15 mouse cellular contexts compared by ENCODE assay signal in genomic region chr1:171418660-171419059, GRCm38 (mm10). TPM values are rescaled to one million over a fixed set of nuclear protein-coding genes. Genes with fewer than 3 reads are reported as not detected.
DNase-seq lines count a peak whose midpoint lies in the region; ATAC-seq and TF ChIP-seq lines count a peak whose summit lies in the region.
"Had no signal": no experiment of that assay in that cellular context is flagged by ENCODE, and none has a peak within 500 bp of the region (broad histone marks: within the 10 kb centered on the region; RNA-seq: fewer than 3 reads in every experiment).

Gene Tstd1 (plus strand): TSS chr1:171418872.

- no peak within 1 kb of the TSS for H3K4me3 ChIP-seq in kidney, embryonic 15.5 days (replicated peaks)
- no peak within 1 kb of the TSS for H3K4me3 ChIP-seq in MEL (ENCODE audit: control insufficient read depth in 1 of 2, insufficient read depth in 1 of 2, low read depth in 2 of 2, low read length in 2 of 2)
- H3K4me3 ChIP-seq in hindbrain, embryonic 16.5 days (ENCODE audit: low read length) = no peak within 1 kb of the TSS
- no peak within 1 kb of the TSS for H3K4me3 ChIP-seq in midbrain, embryonic 15.5 days
- H3K4me3 ChIP-seq: heart, adult 2 months had no signal

- intact Hi-C loops in heart, postnatal 25 days (cut with DNase I) = no loop called here

- H3K4me1 ChIP-seq in kidney, embryonic 15.5 days = peaks cover 5% of the 10 kb centered on the region; the same call in 1 of the 2 replicates
- peaks cover 0 to 6% of the 10 kb centered on the region in 2 experiments; a peak in 1 of 4 replicates for H3K4me1 ChIP-seq in MEL (ENCODE audit: control insufficient read depth in 1 of 2, insufficient read depth in 2 of 2, low read length in 2 of 2)
- H3K4me1 ChIP-seq in hindbrain, embryonic 16.5 days (ENCODE audit: control insufficient read depth, insufficient read depth, low read depth, low read length) = peaks cover 6% of the 10 kb centered on the region
- H3K4me1 ChIP-seq in midbrain, embryonic 15.5 days = peaks cover 12% of the 10 kb centered on the region

- peaks cover 7% of the 10 kb centered on the region for H3K79me2 ChIP-seq in MEL (ENCODE audit: control insufficient read depth, insufficient read depth, low read length, poor library complexity)

- no peak within 1 kb of the TSS for H3K9ac ChIP-seq in kidney, embryonic 15.5 days
- no peak within 1 kb of the TSS for H3K9ac ChIP-seq in MEL (ENCODE audit: control insufficient read depth, low read depth, low read length, poor library complexity, severe bottlenecking)
- peak within 1 kb of the TSS; percentile 19; the same call in 1 of the 2 replicates for H3K9ac ChIP-seq in hindbrain, embryonic 16.5 days (ENCODE audit: low read depth, low read length)
- H3K9ac ChIP-seq in midbrain, embryonic 15.5 days = no peak within 1 kb of the TSS

- no peak for ATAC-seq in kidney, embryonic 15.5 days (replicated peaks; ENCODE audit: low FRiP score)
- no peak; the same call in 1 of the 2 replicates for ATAC-seq in hindbrain, embryonic 16.5 days
- peak; percentile 15 for ATAC-seq in midbrain, embryonic 15.5 days (replicated peaks)
- no peak for ATAC-seq in megakaryocyte, adult 5-6 weeks (ENCODE audit: poor library complexity, severe bottlenecking)

- TF ChIP-seq EP300 in MEL (IDR thresholded peaks at IDR 0.05; ENCODE audit: low read depth in 1 of 2, low read length in 2 of 2) = no peak

- peaks cover 65% of the 10 kb centered on the region for H3K36me3 ChIP-seq in kidney, embryonic 15.5 days
- H3K36me3 ChIP-seq in MEL (ENCODE audit: control insufficient read depth in 1 of 2, insufficient read depth in 2 of 2, low read length in 2 of 2) = peaks cover 1 to 12% of the 10 kb centered on the region in 2 experiments; a peak in 3 of 4 replicates
- peaks cover 34% of the 10 kb centered on the region for H3K36me3 ChIP-seq in hindbrain, embryonic 16.5 days (ENCODE audit: control insufficient read depth, insufficient read depth, low read length)
- H3K36me3 ChIP-seq in midbrain, embryonic 15.5 days (replicated peaks) = peaks cover 42% of the 10 kb centered on the region

- 88% methylated on average over 5 of the region's 5 CpGs for WGBS in kidney, embryonic 15.5 days
- WGBS in hindbrain, embryonic 16.5 days = 90% methylated on average over 5 of the region's 5 CpGs
- 88% methylated on average over 5 of the region's 5 CpGs for WGBS in midbrain, embryonic 15.5 days

- TF ChIP-seq POLR2A in MEL (IDR thresholded peaks at IDR 0.05; ENCODE audit: control insufficient read depth in 1 of 2, insufficient read depth in 1 of 2, low read depth in 1 of 2, low read length in 2 of 2, poor library complexity in 1 of 2) = no peak

- H3K4me2 ChIP-seq in kidney, embryonic 15.5 days = no peak within 1 kb of the TSS
- H3K4me2 ChIP-seq in hindbrain, embryonic 16.5 days (ENCODE audit: low read length) = no peak within 1 kb of the TSS
- no peak within 1 kb of the TSS for H3K4me2 ChIP-seq in midbrain, embryonic 15.5 days

- peak; percentile 66 for DNase-seq in kidney, adult 18-20 months
- DNase-seq in MEL (ENCODE audit: low read depth, low spot score) = no peak
- no peak for DNase-seq in thymus, postnatal 4 days
- no peak for DNase-seq in heart, postnatal 25 days (ENCODE audit: low spot score)
- DNase-seq: cerebellum, adult 8-10 months; heart, adult 2 months; left cerebral cortex, postnatal 4 days; spleen, adult 18-20 months; thymus, postnatal 25 days had no signal

- no peak for TF ChIP-seq RAD21 in MEL (IDR thresholded peaks at IDR 0.05; ENCODE audit: low read depth, low read length)

- TF ChIP-seq CTCF in MEL (IDR thresholded peaks at IDR 0.05 in 2 of 3, conservative IDR thresholded peaks at IDR 0.05 in 1 of 3; ENCODE audit: control insufficient read depth in 1 of 3, insufficient read depth in 1 of 3, low read depth in 2 of 3, low read length in 3 of 3, poor library complexity in 1 of 3, severe bottlenecking in 1 of 3) = no peak

- H3K27me3 ChIP-seq in kidney, embryonic 15.5 days = no peaks in the 10 kb centered on the region
- H3K27me3 ChIP-seq in MEL (ENCODE audit: control insufficient read depth in 1 of 2, insufficient read depth in 2 of 2, low read length in 2 of 2) = no peaks in the 10 kb centered on the region
- no peaks in the 10 kb centered on the region for H3K27me3 ChIP-seq in hindbrain, embryonic 16.5 days (replicated peaks; ENCODE audit: control insufficient read depth, insufficient read depth, low read length)
- no peaks in the 10 kb centered on the region for H3K27me3 ChIP-seq in midbrain, embryonic 15.5 days (replicated peaks)

- no peaks in the 10 kb centered on the region for H3K9me3 ChIP-seq in kidney, embryonic 15.5 days (replicated peaks)
- no peaks in the 10 kb centered on the region for H3K9me3 ChIP-seq in MEL (replicated peaks; ENCODE audit: insufficient read depth, low read length)
- no peaks in the 10 kb centered on the region for H3K9me3 ChIP-seq in hindbrain, embryonic 16.5 days (ENCODE audit: control insufficient read depth, low read length)
- H3K9me3 ChIP-seq in midbrain, embryonic 15.5 days = no peaks in the 10 kb centered on the region
- H3K9me3 ChIP-seq: G1E had no signal

- no peak within 1 kb of the TSS for H3K27ac ChIP-seq in kidney, embryonic 15.5 days
- H3K27ac ChIP-seq in MEL (ENCODE audit: control insufficient read depth, low read depth, low read length) = no peak within 1 kb of the TSS
- 0 out of 2 replicates have a peak within 1 kb of the TSS, but pooled peaks have one; percentile 44 for H3K27ac ChIP-seq in hindbrain, embryonic 16.5 days (ENCODE audit: low read depth, low read length)
- peak within 1 kb of the TSS; percentile 10 for H3K27ac ChIP-seq in midbrain, embryonic 15.5 days
- H3K27ac ChIP-seq: heart, adult 2 months; macrophage had no signal

TF ChIP-seq in MEL, 35 proteins besides CTCF, POLR2A, EP300 and RAD21:
- TF ChIP-seq ZC3H11A (IDR thresholded peaks at IDR 0.05; ENCODE audit: low read depth, low read length) (no peak), ZNF384 (IDR thresholded peaks at IDR 0.05; ENCODE audit: low read depth, low read length) (peak; percentile 58; the same call in 1 of the 2 replicates)
TF ChIP-seq in MEL: peak in this region for 1.

RNA-seq across cellular contexts. Expression of gene Tstd1, which starts in this region (rescaled TPM):
- polyA plus RNA-seq in kidney, embryonic 15.5 days (2015; fragmentation: Nextera tagmentation; extraction: Ambion mirVana) = 6.8 and 7.5 TPM in 2 replicates
- 0.49 and 0.50 TPM in 2 replicates for total RNA-seq in MEL (2012; rRNA removed)
- 1 to 10 TPM in 1 of 2 experiments, not detected in 1; 1.4 TPM for polyA plus RNA-seq in MEL (2012; ENCODE audit: insufficient read depth in 1 of 2, insufficient read length in 2 of 2, low read depth in 1 of 2, low replicate concordance in 2 of 2, missing spikeins in 1 of 2)
- 6.3 and 7.0 TPM in 2 replicates for polyA plus RNA-seq in hindbrain, embryonic 16.5 days (2015; fragmentation: Nextera tagmentation; extraction: Ambion mirVana)
- 8.4 and 8.8 TPM in 2 replicates for polyA plus RNA-seq in midbrain, embryonic 15.5 days (2015; fragmentation: Nextera tagmentation; extraction: Ambion mirVana)
- total RNA-seq in megakaryocyte, adult 5-6 weeks (2015) = 3.8 and 4.1 TPM in 2 replicates
- total RNA-seq in megakaryocyte, adult 5-6 weeks (2017) = 0.61 and 5.1 TPM in 2 replicates
- total RNA-seq in heart, postnatal 25 days (2021) = 1 to 10 TPM; 1.2 to 1.6 TPM
- polyA plus RNA-seq: macrophage had no signal

Comparison
In these comparisons a context has a peak if more than half of its experiments do, and no peak if none do; other contexts are left out.
1. H3K27ac ChIP-seq: peak in hindbrain, embryonic 16.5 days (single experiment) and midbrain, embryonic 15.5 days (single experiment); none in kidney, embryonic 15.5 days (single experiment) and MEL (single experiment).